Mouse (Mus musculus): Measurements from ENCODE around the gene Klf6.

Klf6 gene

DNA sequence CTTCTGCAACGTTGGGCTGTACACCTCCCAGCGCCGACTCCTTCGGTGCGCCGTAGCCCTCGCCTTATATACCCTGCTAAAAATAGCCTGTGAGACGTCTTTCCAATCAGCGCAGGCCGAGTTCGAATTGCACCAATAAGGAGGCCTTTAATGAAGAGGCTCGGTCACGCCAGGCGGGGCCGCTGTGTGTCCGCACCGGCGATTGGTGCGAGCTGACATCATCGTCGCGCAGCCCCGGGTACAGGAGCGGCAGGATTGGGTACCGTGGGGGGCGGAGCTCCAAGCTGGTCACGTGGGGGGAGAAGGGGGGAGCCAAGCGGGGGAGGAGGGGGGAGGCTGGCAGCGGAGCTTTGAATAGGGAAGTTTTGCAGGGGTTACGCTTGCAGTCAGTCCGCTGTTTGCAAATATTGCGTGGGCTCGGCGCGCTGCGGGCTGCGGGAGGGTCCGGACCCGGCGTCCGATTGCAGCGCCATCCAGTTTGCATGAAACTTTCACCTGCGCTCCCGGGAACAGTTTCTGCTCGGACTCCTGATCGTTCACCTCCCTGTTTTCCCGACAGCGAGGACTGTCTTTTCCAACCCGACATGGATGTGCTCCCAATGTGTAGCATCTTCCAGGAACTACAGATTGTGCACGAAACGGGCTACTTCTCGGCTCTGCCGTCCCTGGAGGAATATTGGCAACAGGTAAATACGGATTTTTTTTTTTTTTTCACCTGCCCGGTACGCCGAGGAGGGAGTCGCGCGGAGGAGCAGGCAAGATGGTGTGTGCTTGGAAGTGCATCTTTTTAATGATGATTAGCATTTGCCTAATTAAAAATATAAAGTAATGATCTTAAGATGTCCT is at the start of gene Klf6:
Gene Klf6, plus strand, starts transcription at position 326 of the 846 bp plus-strand sequence.
- peak; percentile 99 for DNase-seq (ENCODE audit: low spot score in 2 of 2)

GRCm38 (mm10) chr13:5813433-5813832 is 47.8 kb upstream of the Klf6 start:
- no peak for DNase-seq (ENCODE audit: low spot score in 2 of 2)

DNA sequence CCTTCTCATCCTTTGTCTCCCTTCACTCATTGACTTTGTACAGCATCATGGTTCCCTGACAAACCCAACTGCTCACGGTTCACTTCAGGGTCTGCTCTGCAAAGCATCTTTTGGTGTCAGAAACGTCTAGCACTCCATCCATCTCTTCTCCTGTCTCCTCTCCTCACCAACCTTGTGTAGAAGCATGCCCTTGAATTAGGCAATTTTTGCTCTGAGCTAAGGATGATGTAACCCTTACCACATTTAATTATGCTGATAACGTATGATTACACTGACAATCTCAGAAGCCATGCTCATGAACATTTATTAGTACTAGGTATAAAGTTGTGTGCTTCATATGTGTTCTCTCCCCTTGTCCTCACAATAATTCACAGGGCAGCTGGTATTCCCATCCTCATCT is 44.0 kb upstream of the Klf6 start:
- DNase-seq (ENCODE audit: low spot score in 2 of 2) = no peak

DNA sequence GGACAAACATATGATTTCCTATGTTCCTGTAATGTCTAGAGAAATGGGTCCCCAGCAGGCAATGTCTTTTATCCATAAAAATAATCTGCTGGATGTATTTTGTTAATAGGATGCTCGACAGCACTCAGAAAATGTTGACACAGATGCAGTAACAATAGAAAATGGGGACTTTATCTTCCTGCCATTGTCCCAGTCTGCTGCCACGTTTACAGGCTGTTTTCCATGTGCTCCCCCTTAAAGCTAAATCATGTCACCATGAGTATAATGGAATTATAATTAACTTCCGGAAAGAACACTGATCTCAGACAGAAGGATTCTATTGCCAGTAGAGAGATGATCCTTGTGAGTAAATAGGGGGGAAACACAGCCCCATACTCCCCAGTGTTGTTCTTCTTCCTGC is 42.1 kb upstream of the Klf6 start:
- DNase-seq (ENCODE audit: low spot score in 2 of 2) = no peak

DNA sequence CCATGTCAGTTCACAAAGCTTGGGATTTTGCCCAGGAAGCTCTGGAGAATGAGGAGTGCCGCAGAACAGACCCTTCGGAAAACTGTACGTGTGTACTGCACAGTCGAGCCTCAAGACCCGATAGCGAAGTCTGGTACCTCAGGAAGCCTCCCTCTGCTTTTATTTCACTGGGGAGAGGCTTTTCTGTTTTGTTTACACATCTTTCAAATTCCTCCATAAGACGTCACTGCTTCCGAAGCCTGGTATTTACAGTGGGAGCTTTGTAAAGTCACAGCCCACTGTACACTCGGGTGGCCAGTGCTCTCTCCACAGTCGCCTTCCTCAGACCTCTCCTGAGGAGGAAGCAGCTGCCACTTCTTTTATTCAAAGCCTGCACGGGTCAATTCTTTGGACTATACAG is 38.7 kb upstream of the Klf6 start:
- no peak for DNase-seq (ENCODE audit: low spot score in 2 of 2)

DNA sequence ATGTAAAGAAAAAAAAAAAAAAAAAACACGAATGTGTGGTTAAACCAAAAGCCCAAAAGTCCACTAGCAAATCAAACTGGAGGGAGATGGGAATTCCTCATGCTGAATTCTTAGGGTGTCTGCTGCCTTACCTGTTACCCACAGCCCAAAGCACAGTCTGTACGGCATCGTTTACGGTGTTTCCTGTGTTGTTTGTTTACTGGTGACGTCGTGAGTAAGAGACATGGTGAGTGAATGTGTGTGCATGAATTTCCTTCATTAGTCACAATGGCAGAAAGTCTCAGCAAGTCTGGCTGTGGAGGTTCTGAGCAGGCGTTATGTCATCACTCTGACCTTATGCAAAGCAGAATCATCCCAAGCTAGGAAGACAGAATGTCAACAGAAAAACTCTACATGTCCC is 38.1 kb upstream of the Klf6 start:
- DNase-seq (ENCODE audit: low spot score in 2 of 2) = no peak

- no peak for DNase-seq (ENCODE audit: low spot score in 2 of 2)
Observed at GRCm38 (mm10) chr13:5824189-5824815, 37.0 kb upstream of the Klf6 start.

DNA sequence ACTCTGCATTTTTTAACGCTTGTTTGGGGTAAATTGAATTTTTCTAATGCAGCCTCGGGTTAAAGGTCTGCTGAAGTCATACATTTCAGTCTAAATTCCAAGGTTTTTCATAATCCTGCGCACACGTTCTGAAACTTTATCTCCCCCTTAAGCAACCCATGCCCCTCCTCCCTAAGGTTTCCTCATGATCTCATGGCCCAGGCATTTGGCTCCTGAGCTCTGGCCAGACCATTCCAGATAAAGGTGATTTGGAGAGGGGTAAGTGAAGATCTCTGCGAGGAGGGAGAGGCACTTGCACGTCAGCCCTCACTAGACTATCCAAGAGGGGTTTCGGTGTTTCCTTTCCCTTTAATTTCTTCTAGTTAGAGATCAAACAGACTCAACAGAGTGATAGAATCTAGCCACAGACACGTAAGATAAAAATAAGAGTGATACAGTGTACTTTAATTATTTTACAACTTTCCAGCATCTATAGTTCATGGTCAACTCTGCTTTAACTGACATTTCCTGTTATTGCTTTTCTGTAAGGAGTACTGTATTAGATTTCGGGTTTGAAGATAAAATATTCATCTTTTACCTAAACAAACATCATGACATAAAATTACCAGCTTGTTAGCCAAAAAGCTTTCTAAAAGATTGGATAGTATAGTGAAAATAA is 35.0 kb upstream of the Klf6 start:
- no peak for DNase-seq (ENCODE audit: low spot score in 2 of 2)

GRCm38 (mm10) chr13:5831976-5832375 is 29.3 kb upstream of the Klf6 start:
- no peak for DNase-seq (ENCODE audit: low spot score in 2 of 2)

DNA sequence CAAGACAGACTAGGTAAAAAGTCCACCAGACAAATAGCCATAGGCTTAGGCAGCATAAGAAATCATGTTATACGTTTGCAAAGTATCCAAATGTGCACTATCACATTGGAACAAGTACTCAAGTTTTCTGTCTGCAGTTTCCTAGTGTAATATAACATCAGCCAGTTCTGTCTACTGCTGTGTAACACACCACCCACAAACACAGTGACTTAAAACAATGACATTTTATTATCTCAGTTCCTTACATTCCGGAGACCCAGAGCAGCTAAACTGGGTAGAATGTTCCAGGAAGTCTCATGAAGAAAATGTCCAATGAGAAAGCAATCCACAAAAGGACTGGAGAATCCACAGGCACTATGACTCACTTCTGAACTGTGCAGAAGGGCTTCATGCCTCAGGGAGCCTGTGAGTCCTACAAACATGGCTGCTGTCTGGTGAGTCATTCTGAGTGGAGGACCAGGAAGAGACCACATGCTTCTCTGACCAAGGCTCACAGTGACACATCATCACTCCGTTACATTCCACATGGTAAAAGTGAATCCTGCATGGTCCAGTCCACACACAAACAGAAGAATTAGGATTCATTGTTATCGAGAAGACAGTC is 24.0 kb upstream of the Klf6 start:
- DNase-seq (ENCODE audit: low spot score in 2 of 2) = no peak

DNA sequence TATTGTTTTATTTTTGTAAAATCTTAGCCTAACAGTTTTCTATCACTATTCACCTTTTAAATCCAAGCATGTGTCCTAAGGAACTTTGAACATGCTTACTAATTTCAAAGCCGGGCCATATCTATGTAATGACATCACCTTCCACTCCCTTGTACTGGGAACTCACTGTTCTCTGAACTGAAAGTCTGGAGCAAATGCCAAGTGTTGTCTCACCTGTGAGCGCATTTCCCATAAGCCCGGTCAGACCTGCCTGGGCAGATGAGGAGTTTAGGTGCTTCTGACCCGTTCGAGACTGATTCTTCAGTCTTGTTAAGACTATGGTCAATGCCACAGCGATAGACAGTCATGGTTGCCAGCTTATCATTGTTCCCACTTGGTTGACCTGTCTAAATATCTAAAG is 19.9 kb upstream of the Klf6 start:
- DNase-seq (ENCODE audit: low spot score in 2 of 2) = no peak

- no peak for DNase-seq (ENCODE audit: low spot score in 2 of 2)
Observed at GRCm38 (mm10) chr13:5842911-5843310, 18.4 kb upstream of the Klf6 start.

GRCm38 (mm10) chr13:5843829-5844228 is 17.5 kb upstream of the Klf6 start:
- DNase-seq (ENCODE audit: low spot score in 2 of 2) = no peak

GRCm38 (mm10) chr13:5844338-5844737 is 16.9 kb upstream of the Klf6 start:
- DNase-seq (ENCODE audit: low spot score in 2 of 2) = no peak

GRCm38 (mm10) chr13:5845161-5845590 is 16.1 kb upstream of the Klf6 start:
- no peak for DNase-seq (ENCODE audit: low spot score in 2 of 2)

GRCm38 (mm10) chr13:5845605-5846004 is 15.7 kb upstream of the Klf6 start:
- DNase-seq (ENCODE audit: low spot score in 2 of 2) = no peak

DNA sequence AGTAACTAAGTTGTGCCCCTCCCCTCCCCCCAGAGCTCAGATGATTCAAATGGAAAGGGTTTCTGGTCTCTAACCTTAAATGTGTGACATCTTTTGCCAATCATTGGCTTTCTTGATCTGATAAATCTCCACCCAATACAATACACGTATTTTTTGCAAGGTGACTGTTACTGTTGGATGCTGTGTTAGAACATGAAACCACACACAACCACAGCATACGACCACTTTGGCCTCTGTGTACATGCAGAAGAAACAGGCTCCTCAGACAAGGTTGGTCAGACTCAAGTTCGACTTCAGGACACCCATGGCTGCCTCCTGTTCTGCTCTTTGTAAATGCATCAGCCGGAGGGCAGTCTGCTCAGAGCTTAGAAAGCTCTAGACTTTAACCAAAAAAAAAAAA is 14.4 kb upstream of the Klf6 start:
- no peak for DNase-seq (ENCODE audit: low spot score in 2 of 2)

DNA sequence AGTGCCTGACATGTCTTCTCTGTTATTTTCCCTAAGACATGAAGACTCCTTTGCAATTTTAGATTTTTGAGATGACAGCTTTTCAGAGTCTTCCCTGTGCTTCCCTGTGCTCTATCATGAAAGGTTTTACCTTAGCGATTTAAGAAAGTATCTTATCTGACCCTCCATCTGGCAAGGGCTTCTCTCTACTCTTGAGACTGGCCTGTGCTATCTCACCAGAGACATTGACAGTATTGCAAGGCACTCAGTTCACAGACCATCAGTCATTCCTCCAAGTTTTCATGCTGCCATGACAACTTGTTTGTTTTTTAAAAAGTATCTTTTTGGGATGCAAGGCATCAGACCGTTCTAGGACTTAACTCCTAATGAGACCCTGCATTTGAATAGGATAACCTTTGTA is 13.5 kb upstream of the Klf6 start:
- DNase-seq (ENCODE audit: low spot score in 2 of 2) = no peak

GRCm38 (mm10) chr13:5860651-5861156 is 578 bp upstream of the Klf6 start:
- DNase-seq (ENCODE audit: low spot score in 2 of 2) = peak in 1 of 2 experiments; percentile 53

GRCm38 (mm10) chr13:5862003-5862625 is 832 bp downstream of the Klf6 start:
- peak in 1 of 2 experiments; percentile 39 for DNase-seq (ENCODE audit: low spot score in 2 of 2)

- DNase-seq (ENCODE audit: low spot score in 2 of 2) = no peak
Observed at GRCm38 (mm10) chr13:5862626-5863407, 1.5 kb downstream of the Klf6 start.

Measured in frontal cortex, postnatal 25 days (tissue).